Mouse (Mus musculus) 3134 (cell line): ENCODE results near the gene Ppil1.
A peak's percentile ranks its signal among the peaks of the same experiment; 100 is the strongest.

Source experiments
- DNase-seq: peaks from one replicate; pipeline ENCODE4 v3.0.0-alpha.2; 2011; ENCODE audit warnings: low spot score; ENCODE audit not compliant: insufficient read length; ENCODE audit errors: extremely low read depth

The Ppil1 gene

DNA sequence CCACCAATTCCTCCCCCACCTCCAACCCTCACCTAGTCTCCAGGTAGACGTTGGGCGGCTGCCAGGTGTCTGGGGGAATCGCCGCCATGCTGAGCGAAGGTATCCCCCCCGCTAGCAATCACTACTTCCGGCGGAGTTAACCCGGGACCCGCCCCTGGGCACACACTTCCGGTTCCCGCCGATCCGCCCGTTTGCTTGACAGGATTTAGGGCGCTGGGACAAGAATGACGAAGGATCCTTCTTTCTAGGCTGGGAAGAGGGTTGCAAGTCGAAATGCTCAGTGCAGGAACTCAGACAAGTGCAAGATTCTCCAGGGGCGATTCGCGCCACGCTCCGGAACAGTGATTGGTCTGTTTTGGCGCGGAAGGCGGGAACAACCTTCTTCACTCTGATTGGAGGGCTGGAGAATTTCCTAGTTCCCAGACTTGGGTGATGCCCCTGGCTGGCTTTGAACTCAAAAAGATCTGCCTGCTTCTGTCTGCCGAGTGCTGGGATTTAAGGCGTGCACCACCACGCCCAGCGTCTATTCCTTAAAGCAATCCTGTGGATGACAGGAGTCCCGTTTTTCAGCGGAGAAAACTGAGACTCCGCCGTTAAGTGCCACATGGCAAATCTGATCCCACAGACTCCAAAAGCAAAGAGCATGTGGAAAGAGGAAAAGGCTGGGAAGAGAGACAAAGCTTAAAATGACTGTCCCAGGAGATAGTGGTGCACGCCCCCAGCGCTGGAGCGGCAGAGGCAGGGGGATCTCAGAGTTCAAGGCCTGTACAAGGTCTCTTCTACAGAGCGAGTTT is at the start of gene Ppil1:
Gene Ppil1, minus strand, starts transcription at position 347 of the 794 bp plus-strand sequence.
- peak; percentile 90 for DNase-seq

DNA sequence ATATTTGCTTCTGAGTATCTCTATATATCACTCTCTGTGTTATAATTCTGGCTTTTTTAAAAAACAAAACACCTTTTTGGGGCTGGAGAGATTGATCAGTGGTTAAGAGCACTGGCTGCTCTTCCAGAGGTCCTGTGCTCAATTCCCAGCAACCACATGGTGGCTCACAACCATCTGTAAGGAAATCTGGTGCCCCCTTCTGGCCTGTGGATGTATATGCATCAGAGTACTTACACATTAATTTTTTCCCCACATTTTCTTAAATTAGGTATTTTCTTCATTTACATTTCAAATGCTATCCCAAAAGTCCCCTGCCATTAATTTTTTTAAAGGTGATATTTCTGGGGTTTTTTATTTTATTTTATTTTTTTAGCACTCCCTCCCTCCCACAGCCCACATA is 49.3 kb upstream of the Ppil1 start:
- no peak for DNase-seq

DNA sequence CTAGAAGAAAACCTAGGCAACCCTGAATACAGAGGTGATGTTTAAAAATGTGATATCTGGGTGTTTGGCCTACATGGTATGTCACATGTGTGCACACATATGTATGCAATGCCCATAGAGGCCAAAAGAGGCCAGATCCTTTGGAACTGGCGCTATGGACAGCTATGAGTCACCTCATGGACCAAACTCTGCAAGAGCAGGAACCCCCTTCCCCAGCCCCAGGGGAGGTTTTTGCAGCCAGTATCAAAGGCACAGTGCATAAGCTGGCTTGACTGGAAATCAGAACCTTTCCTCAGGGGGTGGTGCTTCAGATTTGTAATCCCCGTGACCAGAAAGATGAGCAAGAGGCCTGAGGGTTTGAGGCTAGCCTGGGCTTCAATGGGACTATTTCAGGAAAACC is 48.1 kb upstream of the Ppil1 start:
- no peak for DNase-seq

DNA sequence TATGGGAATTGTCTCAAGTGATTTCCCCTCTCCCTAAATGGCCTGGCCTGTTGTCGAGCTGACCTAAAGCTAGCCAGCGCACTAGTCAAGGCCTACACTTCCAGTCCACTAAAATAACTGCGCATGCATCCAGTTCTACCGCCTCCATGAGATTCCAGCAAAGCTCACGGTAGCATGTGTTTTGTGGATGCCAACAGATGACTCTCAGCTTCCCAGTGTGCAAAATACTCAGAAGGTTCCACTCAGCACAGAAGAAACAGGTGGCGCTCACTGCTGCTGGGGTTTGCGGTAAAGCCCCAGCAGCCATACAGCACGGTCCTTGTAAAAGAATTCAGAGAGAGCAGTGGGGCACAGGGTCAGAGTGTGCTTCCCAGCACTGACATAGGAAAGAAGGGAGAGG is 47.6 kb upstream of the Ppil1 start:
- DNase-seq = no peak

DNA sequence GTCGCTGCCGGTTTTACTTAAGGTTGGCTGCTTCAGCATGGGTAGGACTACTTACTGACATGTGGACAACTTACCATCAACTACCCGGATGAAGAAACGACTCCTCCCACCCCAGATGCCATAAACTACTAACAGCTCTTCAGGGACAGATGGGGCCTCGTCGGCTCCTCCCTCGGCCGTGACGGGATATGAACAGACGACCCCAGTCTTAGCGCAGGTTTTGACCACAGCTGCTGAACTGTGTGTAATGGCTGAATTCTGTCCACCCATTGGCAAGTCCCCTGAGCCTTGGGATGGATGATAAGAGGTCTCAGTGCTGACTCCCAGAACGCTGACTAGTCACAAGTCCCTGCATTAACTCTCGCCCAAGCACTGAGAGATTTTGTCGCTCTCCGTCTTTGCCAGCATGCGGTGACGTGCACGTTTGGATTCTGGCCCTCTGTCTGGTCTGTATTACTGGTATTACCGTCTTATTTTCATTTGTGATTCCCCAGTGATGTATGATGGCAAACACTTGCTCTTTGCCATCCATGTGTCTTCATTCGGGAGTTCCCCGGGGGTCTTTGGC is 46.2 kb upstream of the Ppil1 start:
- no peak for DNase-seq

DNA sequence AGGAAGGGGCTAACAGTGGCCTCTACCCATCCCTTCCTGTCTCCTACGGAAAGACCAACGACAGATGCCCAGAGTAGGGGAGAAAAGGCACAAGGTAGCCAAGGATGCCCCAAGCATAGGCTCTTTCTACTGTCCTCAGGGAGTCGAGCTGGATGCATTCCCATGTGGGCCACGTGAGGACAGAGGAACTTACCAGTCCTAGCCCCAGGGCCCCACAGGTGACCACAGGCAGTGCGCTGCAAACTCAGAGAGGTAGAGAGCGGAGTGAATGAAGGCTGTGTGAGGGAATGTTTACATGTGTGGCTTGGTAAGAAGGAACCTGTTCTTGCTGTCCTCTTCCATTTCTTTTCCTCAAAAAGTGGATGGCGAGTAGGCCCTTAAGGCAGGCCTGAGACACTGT is 41.9 kb upstream of the Ppil1 start:
- no peak for DNase-seq

DNA sequence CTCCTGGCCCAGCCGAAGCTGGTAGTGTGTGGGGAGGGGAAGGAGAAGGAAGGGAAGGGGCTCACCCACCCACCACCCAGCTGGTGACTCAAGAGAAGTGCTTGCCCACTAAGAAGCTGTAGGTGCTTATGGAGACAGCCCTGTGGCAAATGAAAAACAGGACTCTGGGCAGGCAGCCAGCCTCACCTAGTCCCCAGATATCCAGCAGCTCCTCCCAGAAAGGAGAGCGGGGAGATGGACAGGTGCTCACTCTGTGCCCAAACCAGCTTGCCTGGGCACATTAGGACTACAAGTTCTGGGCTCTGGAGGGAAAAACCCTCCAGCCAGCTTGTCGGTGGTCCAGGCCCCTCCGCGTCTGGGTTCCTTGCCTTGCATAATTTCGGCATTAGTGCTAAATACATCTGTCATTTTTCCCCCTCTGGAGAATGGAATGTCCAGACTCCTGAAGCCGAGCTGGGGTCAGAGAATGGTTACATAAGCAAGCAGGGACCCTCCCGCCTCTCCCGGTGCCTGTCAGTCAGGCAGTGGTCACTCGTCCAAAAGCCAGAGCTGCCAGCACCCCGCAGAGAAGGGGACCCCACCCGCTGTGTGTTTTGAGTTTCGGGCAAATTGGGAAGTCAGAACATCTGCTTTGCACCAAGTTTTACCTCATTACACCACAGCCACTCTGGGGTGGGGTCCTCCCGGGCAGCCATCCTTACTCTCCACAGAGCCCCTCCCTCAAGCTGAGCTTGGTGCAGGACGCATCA is 41.2 kb upstream of the Ppil1 start:
- DNase-seq = no peak

DNA sequence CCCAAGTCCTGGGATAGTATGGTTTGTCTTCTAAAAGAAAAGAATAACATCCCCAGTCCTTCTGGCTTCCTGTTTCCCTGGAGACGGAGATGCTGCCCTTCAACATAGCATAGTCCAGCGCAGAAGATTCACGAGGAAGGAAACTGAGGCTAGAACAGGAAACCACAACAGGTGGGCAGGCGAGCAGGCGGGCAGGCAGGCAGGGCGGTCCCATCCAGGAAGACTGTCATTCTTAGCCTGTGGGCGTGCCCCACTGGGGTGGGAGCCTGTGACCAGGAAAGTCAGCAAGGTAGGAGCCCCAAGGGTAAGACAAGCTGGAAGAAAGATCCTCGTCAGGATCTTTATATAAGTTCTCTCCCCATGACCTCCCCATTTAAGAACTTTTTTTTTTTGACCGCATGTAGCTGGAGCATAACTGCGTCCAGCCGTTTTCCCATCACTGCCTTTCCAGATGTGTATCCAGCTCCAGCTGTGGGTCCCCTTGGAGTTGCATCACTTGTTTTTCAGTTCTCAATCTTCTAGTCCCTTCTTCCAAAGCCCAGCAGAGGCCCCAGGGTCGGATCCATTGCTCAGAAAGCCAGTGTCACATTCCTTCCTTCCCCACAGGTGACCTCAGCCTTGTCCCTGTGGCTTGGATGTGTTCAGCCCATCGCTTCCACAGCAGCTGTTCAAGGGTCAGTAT is 40.5 kb upstream of the Ppil1 start:
- DNase-seq = no peak

DNA sequence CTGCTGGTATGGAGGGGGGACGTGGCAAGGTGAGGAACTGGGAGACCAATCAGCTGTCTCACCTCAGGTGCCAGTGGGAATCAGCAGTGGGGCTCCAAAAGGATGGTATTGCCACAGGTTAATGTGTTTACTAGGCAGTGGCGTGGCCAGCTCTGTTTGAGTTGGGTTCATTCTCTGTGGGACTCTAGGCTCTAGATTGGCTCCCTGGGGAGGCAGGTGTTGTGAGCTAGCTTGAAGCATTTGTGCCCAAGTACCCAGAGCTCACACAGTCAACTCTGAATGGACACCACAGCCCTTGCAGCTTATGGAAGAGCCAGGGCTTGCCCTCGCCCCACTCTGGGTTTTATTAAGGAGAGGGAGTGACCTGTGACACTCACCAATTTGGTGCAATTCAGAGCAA is 39.9 kb upstream of the Ppil1 start:
- DNase-seq = no peak

DNA sequence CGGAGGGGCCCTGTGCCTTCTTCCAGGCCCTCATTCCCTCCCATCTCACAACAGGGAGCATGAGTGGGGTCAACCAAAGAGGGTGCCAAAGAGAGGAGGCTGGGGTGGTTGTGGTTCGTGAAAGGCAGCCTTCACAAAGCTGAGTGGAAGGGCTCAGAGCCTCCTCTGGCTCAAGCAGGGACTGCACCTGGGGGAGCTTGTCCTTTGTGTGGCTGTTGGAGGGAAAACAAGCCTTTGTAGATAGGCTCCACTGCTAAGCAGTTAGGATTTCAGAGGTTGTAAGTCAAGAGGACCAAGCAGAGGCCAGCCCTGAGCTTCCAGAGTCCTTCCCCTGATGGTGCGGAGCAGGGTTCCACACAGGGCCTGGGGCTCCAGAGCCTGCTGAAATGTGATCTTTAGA is 39.1 kb upstream of the Ppil1 start:
- no peak for DNase-seq

DNA sequence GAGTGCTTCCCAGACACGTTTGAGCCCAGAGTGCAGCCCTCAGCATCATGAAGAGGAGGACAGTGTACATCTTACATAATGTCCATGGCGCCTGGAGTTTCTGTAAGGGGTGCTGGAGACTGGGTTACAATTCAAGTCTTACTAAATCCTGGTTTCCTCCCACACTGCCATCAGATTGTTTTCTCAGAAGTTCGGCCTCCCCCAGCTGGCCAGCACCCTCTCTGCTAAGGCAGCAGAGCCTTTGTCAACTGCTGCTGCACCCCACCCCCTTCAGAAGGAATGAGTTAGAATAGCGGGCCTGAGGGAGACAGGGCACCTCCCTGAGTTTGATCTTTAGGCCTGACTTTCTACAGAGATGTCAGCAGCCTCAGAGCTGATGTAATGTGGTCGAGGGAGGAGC is 38.2 kb upstream of the Ppil1 start:
- DNase-seq = no peak

DNA sequence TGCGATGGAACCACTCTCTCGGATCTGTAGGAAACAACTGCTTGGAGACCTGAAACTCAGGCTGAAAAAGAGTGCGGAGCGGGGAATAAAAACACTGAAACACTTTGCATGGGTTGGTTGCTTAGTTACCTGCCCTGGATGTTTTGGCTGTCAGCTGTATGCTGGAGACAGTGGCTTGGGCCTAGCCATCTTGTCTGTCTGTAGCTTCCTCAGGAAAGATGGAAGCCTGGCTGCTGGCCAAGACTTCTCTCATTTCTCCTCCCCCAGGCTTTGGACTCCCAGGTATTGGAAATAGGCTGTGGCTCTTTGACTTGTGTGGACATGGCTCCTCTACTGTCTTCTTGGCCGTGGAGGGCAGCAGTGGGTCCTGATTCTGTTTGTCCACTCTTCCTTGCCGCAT is 37.4 kb upstream of the Ppil1 start:
- no peak for DNase-seq

DNA sequence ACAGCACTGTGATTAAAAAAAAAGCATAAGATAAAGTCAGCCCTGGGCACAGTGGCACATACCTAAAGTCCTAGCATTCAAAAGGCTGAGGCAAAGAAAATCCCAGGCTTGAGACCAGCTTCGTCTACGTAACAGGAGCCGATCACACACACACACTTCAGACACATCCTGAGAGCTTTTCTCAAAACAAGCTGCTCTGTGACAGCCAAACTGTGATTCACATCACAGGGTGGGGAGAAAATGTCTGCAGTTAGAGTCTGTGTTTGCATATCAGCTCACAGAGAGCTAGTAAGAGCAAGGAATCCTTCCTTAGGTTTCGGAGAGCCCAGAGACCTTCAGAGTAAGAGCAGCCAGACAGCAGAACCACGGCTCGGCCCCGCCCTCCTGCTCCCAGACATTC is 36.9 kb upstream of the Ppil1 start:
- DNase-seq = no peak

DNA sequence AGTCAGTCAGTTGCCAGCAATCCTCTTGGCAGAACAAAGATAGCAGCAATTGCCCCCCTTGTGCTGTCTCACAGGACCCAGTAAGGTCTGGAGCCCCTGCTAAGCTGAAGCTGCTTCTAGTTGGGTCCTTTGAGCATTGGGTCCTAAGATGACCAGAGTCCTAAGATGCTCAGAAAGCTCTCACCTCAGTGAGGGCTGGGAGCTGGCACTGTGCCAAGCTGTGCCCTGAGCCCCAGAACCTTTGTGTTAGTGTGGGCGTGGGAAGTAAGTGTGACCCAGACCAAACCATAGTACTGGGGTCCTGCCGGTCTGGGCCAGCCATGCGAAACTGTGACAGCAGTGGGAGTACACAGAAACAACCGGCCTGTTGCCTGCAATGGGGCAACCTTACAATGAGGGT is 35.3 kb upstream of the Ppil1 start:
- DNase-seq = no peak

DNA sequence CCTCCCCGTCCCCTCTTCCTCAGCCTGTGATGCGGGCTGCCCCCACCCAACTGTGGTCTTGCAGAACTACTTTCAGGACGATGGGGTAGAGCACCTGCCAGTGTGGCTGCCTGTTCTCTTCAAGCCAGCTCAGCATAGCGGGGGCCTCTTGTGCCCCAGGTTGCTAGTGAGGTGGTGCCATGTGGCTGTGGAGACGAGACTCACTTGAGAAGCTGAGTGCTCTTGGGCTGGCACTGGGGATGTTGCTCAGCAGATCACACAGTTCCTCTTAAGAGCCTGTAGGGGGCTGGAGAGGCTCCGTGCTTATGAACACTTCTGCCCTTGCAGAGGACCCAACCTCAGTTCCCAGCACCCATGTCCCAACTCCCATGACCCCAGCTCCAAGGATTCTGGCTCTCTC is 33.8 kb upstream of the Ppil1 start:
- no peak for DNase-seq

DNA sequence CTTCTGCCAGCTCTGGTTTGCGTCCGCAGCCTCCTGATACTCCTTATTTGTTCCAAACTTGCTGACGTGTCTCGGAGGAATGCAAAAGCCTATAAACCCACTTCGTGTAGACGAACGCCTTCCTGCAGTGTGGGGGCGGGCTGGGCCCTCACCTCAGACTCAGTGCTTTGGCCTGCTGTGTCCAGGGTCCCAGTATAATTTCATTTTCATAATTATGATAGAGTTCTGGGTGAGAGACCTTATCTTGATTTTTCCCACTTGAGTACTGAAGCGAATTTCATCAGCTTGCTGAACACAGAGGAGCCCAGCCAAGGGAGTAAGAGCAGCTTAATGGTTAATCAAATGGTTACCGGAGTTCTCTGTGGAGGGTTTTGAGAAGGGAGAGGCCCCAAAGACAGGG is 33.3 kb upstream of the Ppil1 start:
- no peak for DNase-seq

DNA sequence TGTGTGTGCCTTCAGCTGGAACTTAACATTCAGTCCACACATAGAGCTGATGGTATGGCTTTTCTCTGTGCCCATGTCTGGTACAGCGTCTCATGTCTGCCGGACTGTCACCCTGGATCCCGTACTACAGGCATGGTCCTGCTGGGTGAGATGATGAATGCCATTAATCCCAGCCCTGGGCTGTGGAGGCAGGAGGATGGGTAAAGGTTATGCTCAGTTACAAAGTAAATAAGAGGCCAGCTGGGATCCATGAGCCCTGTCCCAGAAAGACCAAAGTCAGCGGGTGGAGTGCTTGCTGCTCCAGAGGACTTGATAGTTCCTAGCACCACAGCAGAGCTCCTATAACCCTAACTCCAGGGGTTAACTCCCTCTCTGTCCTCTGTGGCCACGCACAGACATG is 31.8 kb upstream of the Ppil1 start:
- no peak for DNase-seq

DNA sequence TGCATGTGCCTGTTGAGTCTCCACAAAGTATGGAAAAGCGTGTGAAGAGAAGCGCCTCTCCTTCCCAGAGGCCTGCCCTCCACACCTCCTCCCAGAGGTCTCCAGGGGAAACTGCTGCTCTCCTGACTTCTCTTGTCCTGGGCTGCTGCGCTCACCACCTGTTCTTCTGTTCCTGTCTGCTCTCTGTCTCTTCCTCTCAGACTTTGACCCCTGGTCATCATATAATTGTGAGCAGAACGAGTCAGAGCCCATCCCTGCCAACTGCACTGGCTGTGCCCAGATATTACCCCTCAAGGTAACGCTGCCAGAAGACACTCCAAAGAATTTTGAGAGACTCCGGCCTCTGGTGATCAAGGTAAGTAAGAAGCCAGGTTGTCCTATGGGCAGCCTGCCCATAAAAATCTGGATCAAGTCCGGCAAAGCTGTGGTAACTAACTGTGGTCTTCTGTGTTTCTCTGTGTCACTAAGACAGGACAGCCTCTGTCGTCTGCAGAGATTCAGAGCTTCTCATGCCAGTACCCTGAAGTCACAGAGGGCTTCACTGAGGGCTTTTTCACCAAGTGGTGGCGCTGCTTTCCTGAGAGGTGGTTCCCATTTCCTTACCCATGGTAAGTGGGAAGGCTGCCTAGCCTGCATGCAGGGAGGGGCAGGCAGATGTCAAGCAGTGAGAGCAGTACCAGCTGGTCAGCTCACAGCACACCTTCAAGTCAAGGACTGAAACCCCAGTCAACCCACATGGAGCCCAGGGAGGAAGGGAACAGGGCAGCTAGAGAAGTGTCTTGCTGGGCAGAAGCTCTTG is 30.0 kb upstream of the Ppil1 start:
- no peak for DNase-seq

DNA sequence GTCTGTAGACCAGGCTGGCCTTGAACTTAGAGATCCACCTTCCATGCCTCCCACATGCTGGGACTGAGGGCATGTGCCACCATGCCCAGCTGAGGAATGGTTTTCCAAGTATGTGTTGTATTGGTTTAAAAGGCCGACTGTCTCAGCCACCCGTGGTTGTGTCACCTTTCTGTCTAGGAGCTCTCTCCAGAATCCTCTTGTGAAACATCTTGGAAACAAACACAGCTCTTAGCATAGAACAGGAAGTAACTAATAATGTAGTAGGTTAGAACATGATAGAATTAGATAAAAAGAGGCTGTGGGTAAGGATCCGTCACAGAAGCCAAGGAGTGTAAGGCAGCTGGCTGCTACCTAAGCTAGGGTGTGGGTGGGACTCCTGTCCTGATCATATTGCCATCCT is 29.0 kb upstream of the Ppil1 start:
- no peak for DNase-seq

DNA sequence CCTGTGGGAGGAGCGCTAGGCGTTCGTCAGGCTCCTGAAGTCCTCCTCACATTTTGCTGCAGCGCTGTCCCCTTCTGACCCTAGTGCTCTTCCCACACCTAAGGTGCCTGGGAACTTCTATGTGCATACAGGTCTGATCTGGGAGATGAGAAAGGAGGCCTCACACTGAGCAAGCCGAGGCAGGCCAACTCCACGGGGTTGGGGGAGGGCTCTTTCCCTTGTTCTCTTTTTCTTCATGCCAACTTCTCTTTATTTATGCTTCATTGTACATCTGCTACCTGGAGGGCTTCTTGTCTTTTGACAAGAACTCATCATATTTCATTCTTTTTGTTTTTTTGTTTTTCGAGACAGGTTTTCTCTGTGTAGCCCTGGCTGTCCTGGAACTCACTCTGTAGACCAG is 27.8 kb upstream of the Ppil1 start:
- no peak for DNase-seq
